Mouse (Mus musculus) erythroblast, embryonic 14.5 days (primary cell): Measurements from ENCODE around the gene Kifc3.

Experiments
- GATA1 ChIP-seq: IDR thresholded peaks from 2 replicates; pipeline ENCODE4 v1.6.1; 2012; ENCODE audit warnings: low read length, inconsistent platforms, mixed read lengths
- TAL1 ChIP-seq: IDR thresholded peaks from 3 replicates; pipeline ENCODE4 v1.6.1; 2012; ENCODE audit warnings: low read length, inconsistent platforms, mixed read lengths

GRCm38 (mm10) chr8:95205946-95206345 is 3.3 kb upstream of the Kifc3 start:
- TF ChIP-seq GATA1 (no peak), TAL1 (no peak)
